Mouse (Mus musculus): ENCODE data around the gene Mxra8. TPM values are rescaled to one million over a fixed set of nuclear protein-coding genes. Genes with fewer than 3 reads are reported as not detected.
A peak's percentile ranks its signal among the peaks of the same experiment; 100 is the strongest.

Gene Mxra8
- polyA plus RNA-seq, 1 experiment from 2014 or later: 79.4 TPM

DNA sequence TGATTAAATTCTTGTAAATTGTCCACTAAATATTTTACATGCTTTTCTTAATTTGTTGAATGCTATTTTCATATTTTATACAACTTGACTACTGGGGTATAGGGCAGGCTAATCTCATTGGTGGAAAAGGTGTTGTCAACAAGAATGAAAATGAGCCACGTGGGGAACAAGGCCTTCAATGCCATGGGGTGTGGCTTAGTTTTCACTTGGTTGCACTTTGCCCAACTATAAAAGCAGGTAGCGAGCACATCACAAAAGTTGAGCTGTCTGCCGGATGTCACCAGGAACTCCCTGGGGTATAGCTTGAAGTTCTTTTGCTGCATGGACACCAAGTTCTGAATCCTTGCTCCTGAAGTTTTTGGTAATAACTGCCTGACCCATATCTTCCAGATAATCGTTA lies 21.9 kb upstream of the Mxra8 start:
- no peaks in the 10 kb centered on the region for H3K27me3 ChIP-seq (ENCODE audit: control insufficient read depth, insufficient read depth, low read length)
- ATAC-seq (ENCODE audit: low FRiP score, low TSS enrichment): no peak
- peaks cover 32% of the 10 kb centered on the region for H3K36me3 ChIP-seq (ENCODE audit: control insufficient read depth, insufficient read depth, low read length)
- 0 out of 2 replicates have a peak, but pooled peaks cover 4% of the 10 kb centered on the region for H3K4me1 ChIP-seq (replicated peaks; ENCODE audit: control insufficient read depth, insufficient read depth)
- H3K4me3 ChIP-seq (ENCODE audit: low read depth, low read length): no peak overlapping the region
- H3K9ac ChIP-seq (ENCODE audit: low read length): no peak overlapping the region
- H3K4me2 ChIP-seq (replicated peaks; ENCODE audit: low read depth): no peak overlapping the region
- 72% methylated on average over 4 of the region's 4 CpGs for WGBS
- TF ChIP-seq EP300 (optimal IDR thresholded peaks at IDR 0.05) (no peak), CTCF (IDR thresholded peaks at IDR 0.05; ENCODE audit: low read depth) (no peak)
- no peak for DNase-seq (ENCODE audit: low spot score)
- no peaks in the 10 kb centered on the region for H3K9me3 ChIP-seq (ENCODE audit: control insufficient read depth, low read length)
- H3K27ac ChIP-seq (replicated peaks): no peak overlapping the region

DNA sequence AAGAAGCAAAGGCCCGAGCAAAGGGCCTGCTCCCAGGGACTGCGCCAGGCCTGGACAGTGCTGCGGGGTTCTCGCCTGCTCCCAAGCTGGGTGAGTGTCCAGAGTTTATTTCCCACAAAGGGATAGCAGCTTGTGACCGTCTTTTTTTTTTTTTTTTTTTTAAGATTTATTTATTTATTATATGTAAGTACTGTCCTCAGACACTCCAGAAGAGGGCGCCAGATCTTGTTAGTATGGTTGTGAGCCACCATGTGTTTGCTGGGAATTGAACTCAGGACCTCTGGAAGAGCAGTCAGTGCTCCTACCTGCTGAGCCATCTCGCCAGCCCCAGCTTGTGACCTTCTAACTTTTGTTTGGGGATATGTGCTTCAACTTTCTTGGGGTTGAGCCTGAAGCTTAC lies 18.5 kb upstream of the Mxra8 start:
- H3K4me3 ChIP-seq (ENCODE audit: low read depth, low read length): no peak overlapping the region
- ATAC-seq (ENCODE audit: low FRiP score, low TSS enrichment): no peak
- peaks cover 45% of the 10 kb centered on the region for H3K36me3 ChIP-seq (ENCODE audit: control insufficient read depth, insufficient read depth, low read length)
- no peak overlapping the region for H3K27ac ChIP-seq (replicated peaks)
- H3K4me1 ChIP-seq (replicated peaks; ENCODE audit: control insufficient read depth, insufficient read depth): no peaks in the 10 kb centered on the region
- no peak for DNase-seq (ENCODE audit: low spot score)
- 73% methylated on average over 7 of the region's 7 CpGs for WGBS
- no peaks in the 10 kb centered on the region for H3K9me3 ChIP-seq (ENCODE audit: control insufficient read depth, low read length)
- TF ChIP-seq EP300 (optimal IDR thresholded peaks at IDR 0.05): no peak
- peak; percentile 64 for TF ChIP-seq CTCF (IDR thresholded peaks at IDR 0.05; ENCODE audit: low read depth)
- no peak overlapping the region for H3K9ac ChIP-seq (ENCODE audit: low read length)
- H3K4me2 ChIP-seq (replicated peaks; ENCODE audit: low read depth): no peak overlapping the region
- H3K27me3 ChIP-seq (ENCODE audit: control insufficient read depth, insufficient read depth, low read length): no peaks in the 10 kb centered on the region

DNA sequence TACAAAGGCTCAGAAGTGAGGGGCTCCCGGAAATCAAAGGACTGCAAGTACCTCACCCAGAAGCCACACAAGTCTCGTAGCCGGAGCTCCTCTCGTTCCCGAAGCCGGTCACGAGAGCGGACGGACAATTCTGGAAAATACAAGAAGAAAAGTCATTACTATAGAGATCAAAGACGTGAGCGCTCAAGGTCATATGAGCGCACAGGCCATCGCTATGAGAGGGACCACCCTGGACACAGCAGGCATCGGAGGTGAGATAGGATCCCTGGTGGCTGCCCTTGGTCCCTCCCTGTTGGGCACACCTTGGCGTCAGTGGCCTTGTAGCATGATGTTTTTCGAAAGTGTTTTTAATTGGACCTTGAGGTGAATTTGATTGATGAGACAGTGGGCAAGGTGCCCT lies 16.0 kb upstream of the Mxra8 start:
- H3K36me3 ChIP-seq (ENCODE audit: control insufficient read depth, insufficient read depth, low read length): peaks cover 32% of the 10 kb centered on the region
- no peak overlapping the region for H3K4me2 ChIP-seq (replicated peaks; ENCODE audit: low read depth)
- WGBS: 93% methylated on average over 16 of the region's 16 CpGs
- H3K27me3 ChIP-seq (ENCODE audit: control insufficient read depth, insufficient read depth, low read length): no peaks in the 10 kb centered on the region
- no peak for DNase-seq (ENCODE audit: low spot score)
- ATAC-seq (ENCODE audit: low FRiP score, low TSS enrichment): no peak
- no peaks in the 10 kb centered on the region for H3K4me1 ChIP-seq (replicated peaks; ENCODE audit: control insufficient read depth, insufficient read depth)
- TF ChIP-seq EP300 (optimal IDR thresholded peaks at IDR 0.05) (no peak), CTCF (IDR thresholded peaks at IDR 0.05; ENCODE audit: low read depth) (no peak)
- no peaks in the 10 kb centered on the region for H3K9me3 ChIP-seq (ENCODE audit: control insufficient read depth, low read length)
- H3K9ac ChIP-seq (ENCODE audit: low read length): no peak overlapping the region
- no peak overlapping the region for H3K27ac ChIP-seq (replicated peaks)
- H3K4me3 ChIP-seq (ENCODE audit: low read depth, low read length): no peak overlapping the region

DNA sequence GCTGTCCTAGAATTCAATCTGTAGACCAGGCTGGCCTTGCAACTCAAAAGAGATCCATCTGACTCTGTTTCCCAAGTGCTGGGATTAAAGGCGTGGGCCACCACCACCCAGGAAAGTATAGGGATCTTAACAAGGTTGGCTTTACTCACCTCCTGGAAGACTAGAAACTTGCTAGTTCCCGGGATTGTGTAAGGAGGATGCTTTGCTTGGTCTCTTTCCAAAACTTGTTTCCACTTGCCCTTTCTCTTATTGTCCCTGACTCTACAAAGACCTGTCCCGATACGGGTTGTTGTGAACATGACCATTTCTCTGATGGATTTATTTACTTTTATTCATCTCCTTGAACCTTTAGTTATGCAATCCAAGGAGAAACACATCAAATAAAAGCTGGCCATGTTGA lies 9.6 kb upstream of the Mxra8 start:
- DNase-seq (ENCODE audit: low spot score) (no peak), ATAC-seq (ENCODE audit: low FRiP score, low TSS enrichment) (no peak)
- Histone ChIP-seq H3K36me3 (ENCODE audit: control insufficient read depth, insufficient read depth, low read length) (peaks cover under 1% of the 10 kb centered on the region), H3K9ac (ENCODE audit: low read length) (no peak overlapping the region), H3K4me1 (replicated peaks; ENCODE audit: control insufficient read depth, insufficient read depth) (no peaks in the 10 kb centered on the region), H3K27me3 (ENCODE audit: control insufficient read depth, insufficient read depth, low read length) (no peaks in the 10 kb centered on the region), H3K27ac (replicated peaks) (no peak overlapping the region), H3K9me3 (ENCODE audit: control insufficient read depth, low read length) (no peaks in the 10 kb centered on the region), H3K4me3 (ENCODE audit: low read depth, low read length) (no peak overlapping the region), H3K4me2 (replicated peaks; ENCODE audit: low read depth) (no peak overlapping the region)
- WGBS: 72% methylated on average over 4 of the region's 4 CpGs
- TF ChIP-seq EP300 (optimal IDR thresholded peaks at IDR 0.05): no peak

DNA sequence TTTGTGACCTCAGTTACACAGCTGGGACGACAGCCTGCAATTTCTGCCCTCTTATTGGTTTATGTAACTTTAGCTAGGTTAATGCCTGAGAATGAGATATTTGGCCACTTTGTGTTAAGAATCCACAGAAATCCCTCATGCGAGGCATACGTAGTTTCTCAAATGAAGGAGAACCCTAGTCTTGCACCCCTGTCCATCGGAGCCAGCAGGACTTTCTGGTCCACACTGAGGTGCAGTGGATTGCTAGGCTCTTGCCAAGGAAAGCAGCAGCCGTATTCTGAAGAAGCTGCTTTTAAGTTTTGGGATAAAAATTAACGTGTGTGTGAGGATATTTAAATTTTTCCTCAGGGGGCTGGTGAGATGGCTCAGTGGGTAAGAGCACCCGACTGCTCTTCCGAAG lies 8.9 kb upstream of the Mxra8 start:
- ATAC-seq (ENCODE audit: low FRiP score, low TSS enrichment) (no peak), DNase-seq (ENCODE audit: low spot score) (no peak)
- Histone ChIP-seq H3K27me3 (ENCODE audit: control insufficient read depth, insufficient read depth, low read length) (no peaks in the 10 kb centered on the region), H3K9ac (ENCODE audit: low read length) (no peak overlapping the region), H3K4me1 (replicated peaks; ENCODE audit: control insufficient read depth, insufficient read depth) (no peaks in the 10 kb centered on the region), H3K36me3 (ENCODE audit: control insufficient read depth, insufficient read depth, low read length) (no peaks in the 10 kb centered on the region), H3K9me3 (ENCODE audit: control insufficient read depth, low read length) (no peaks in the 10 kb centered on the region), H3K4me2 (replicated peaks; ENCODE audit: low read depth) (peak overlapping the region; percentile 93), H3K27ac (replicated peaks) (no peak overlapping the region; the same call in 1 of the 2 replicates), H3K4me3 (ENCODE audit: low read depth, low read length) (peak overlapping the region; percentile 78)
- 44% methylated on average over 8 of the region's 8 CpGs for WGBS
- TF ChIP-seq CTCF (IDR thresholded peaks at IDR 0.05; ENCODE audit: low read depth) (no peak), EP300 (optimal IDR thresholded peaks at IDR 0.05) (no peak)

DNA sequence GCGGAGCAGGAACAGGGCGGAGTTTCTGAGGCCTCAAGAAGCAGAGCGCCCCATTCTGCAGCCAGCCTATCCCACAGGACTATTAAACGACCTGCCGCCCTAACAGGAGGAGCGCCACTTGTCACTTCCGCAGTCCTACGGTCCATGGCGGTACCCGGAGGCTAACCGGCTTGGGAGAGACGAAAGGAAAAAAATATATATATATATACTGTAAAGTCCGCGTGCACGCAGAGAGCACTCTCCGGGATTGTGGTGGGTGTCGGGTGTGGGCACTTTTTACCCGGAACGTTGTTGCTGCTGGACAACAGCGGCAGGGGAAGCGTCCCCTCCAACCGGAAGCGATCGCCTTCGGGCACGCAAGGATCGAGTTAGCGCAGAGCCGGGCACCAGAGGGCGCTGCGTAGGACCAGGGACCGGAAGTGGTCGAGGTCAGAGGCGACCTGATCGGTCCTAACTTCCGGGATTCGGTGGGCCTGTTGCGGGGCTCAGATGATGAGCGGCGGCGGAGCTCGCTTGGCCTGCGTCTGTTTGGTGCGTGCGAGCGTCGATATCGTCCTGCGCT lies 8.2 kb upstream of the Mxra8 start, which contains the start of gene Aurkaip1:
TSS of gene Aurkaip1 (plus strand) at position 68 of the 562 bp plus-strand sequence.
- 0% methylated on average over 49 of the region's 49 CpGs for WGBS

More for the DNA sequence above, 8.2 kb upstream of the Mxra8 start, which contains the start of gene Aurkaip1:
- H3K9ac ChIP-seq (ENCODE audit: low read length): peak within 1 kb of the TSS; percentile 85
- no peaks in the 10 kb centered on the region for H3K27me3 ChIP-seq (ENCODE audit: control insufficient read depth, insufficient read depth, low read length)
- TF ChIP-seq CTCF (IDR thresholded peaks at IDR 0.05; ENCODE audit: low read depth) (peak; percentile 94), EP300 (optimal IDR thresholded peaks at IDR 0.05) (no peak)
- peak within 1 kb of the TSS; percentile 85 for H3K27ac ChIP-seq (replicated peaks)
- no peaks in the 10 kb centered on the region for H3K9me3 ChIP-seq (ENCODE audit: control insufficient read depth, low read length)
- H3K4me2 ChIP-seq (replicated peaks; ENCODE audit: low read depth): peak within 1 kb of the TSS; percentile 93
- DNase-seq (ENCODE audit: low spot score) (peak; percentile 96), ATAC-seq (ENCODE audit: low FRiP score, low TSS enrichment) (peak; percentile 93)
- no peaks in the 10 kb centered on the region for H3K36me3 ChIP-seq (ENCODE audit: control insufficient read depth, insufficient read depth, low read length)
- H3K4me1 ChIP-seq (replicated peaks; ENCODE audit: control insufficient read depth, insufficient read depth): no peaks in the 10 kb centered on the region
- H3K4me3 ChIP-seq (ENCODE audit: low read depth, low read length): peak within 1 kb of the TSS; percentile 78

Measured in stomach, postnatal 0 days (tissue).